Mouse (Mus musculus) heart, embryonic 11.5 days (tissue): ENCODE results near the gene H2-Ob. TPM values are rescaled to one million over a fixed set of nuclear protein-coding genes. Genes with fewer than 3 reads are reported as not detected.

Experiments used
- ATAC-seq: fragments of 200-750 bp; cut with Nextera tagmentation; replicated peaks from 2 replicates; pipeline ENCODE4 v1.8.0; 2017; ENCODE audit warnings: moderate library complexity; ENCODE audit not compliant: insufficient number of reproducible peaks, low FRiP score, low TSS enrichment
- H3K27ac ChIP-seq: fragments of 300-500 bp; sonication (generic); 2 replicates; pipeline ENCODE4 v1.5.1; 2014; ENCODE audit warnings: mild to moderate bottlenecking, low read depth, low read length
- H3K27me3 ChIP-seq: fragments of 300-500 bp; sonication (generic); 2 replicates; pipeline ENCODE4 v1.6.1; 2014; ENCODE audit warnings: mild to moderate bottlenecking, low read length, mixed read lengths; ENCODE audit not compliant: control insufficient read depth, insufficient read depth
- H3K36me3 ChIP-seq: fragments of 300-500 bp; sonication (generic); 2 replicates; pipeline ENCODE4 v1.6.1; 2014; ENCODE audit warnings: mild to moderate bottlenecking, low read length, moderate library complexity, mixed read lengths; ENCODE audit not compliant: control insufficient read depth, insufficient read depth
- H3K4me1 ChIP-seq: fragments of 300-500 bp; sonication (generic); 2 replicates; pipeline ENCODE4 v1.6.1; 2014; ENCODE audit warnings: low read length; ENCODE audit not compliant: control insufficient read depth, insufficient read depth
- H3K4me2 ChIP-seq: fragments of 300-500 bp; sonication (generic); 2 replicates; pipeline ENCODE4 v1.6.1; 2014; ENCODE audit warnings: mild to moderate bottlenecking, moderate library complexity
- H3K4me3 ChIP-seq: fragments of 300-500 bp; sonication (generic); 2 replicates; pipeline ENCODE4 v1.5.1; 2014; ENCODE audit warnings: low read depth, low read length
- H3K9ac ChIP-seq: fragments of 300-500 bp; sonication (generic); 2 replicates; pipeline ENCODE4 v1.6.1; 2014; ENCODE audit warnings: mild to moderate bottlenecking, low read depth, low read length, moderate library complexity
- H3K9me3 ChIP-seq: fragments of 300-500 bp; sonication (generic); replicated peaks from 2 replicates; pipeline ENCODE4 v1.6.1; 2016; ENCODE audit warnings: low read length; ENCODE audit not compliant: control insufficient read depth
- WGBS: fragments of 180-500 bp; shearing (Covaris S2); extraction: QIAGEN DNeasy Blood & Tissue Kit; methylation state at CpG from one replicate; pipeline ENCODE4 v1.1.7; 2014; ENCODE audit not compliant: insufficient replicate concordance; 5-methylcytosine and 5-hydroxymethylcytosine counted together
- polyA plus RNA-seq: library from polyadenylated mRNA; unstranded; fragments of >200 nt; fragmentation: Nextera tagmentation; extraction: Ambion mirVana; gene quantifications from 2 replicates; pipeline ENCODE4 v1.2.1, GENCODE M21; 2014

H2-Ob gene
- polyA plus RNA-seq, 1 experiment from 2014 or later = not detected

DNA sequence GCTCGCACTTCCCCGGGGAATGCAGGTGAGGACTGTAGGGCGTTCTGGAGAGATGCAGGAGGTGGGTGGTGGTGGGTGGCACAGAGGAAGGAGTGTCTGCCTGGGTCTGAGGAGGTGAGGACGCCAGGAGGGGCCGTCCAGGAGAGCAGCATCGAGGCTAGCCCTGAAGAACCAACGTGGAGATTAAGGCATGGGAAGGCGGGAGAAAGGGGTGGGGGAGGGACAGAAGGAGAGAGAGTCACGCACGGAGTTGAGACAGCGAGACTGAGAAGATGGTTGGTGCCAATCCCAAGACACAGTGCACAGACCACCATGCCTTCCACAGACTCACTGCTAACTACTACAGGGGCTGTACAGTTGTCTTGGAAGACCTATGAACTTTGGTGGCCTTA is 40.2 kb upstream of the H2-Ob start:
- Histone ChIP-seq H3K9me3 (no peaks in the 10 kb centered on the region), H3K4me3 (peak overlapping the region; percentile 28), H3K4me1 (peaks cover 2% of the 10 kb centered on the region; the same call in 1 of the 2 replicates), H3K27me3 (peaks cover 82% of the 10 kb centered on the region), H3K9ac (no peak overlapping the region), H3K36me3 (no peaks in the 10 kb centered on the region), H3K27ac (no peak overlapping the region), H3K4me2 (peak overlapping the region; percentile 72)
- no peak for ATAC-seq
- WGBS = 7% methylated on average over 11 of the region's 11 CpGs

GRCm38 (mm10) chr17:34199050-34199619 is 39.6 kb upstream of the H2-Ob start:
- H3K4me3 ChIP-seq = no peak overlapping the region
- no peak overlapping the region for H3K27ac ChIP-seq
- H3K9ac ChIP-seq = no peak overlapping the region
- peaks cover 2% of the 10 kb centered on the region; the same call in 1 of the 2 replicates for H3K4me1 ChIP-seq
- H3K36me3 ChIP-seq = no peaks in the 10 kb centered on the region
- ATAC-seq = no peak
- H3K4me2 ChIP-seq = no peak overlapping the region
- 64% methylated on average over 12 of the region's 12 CpGs for WGBS
- peaks cover 80% of the 10 kb centered on the region for H3K27me3 ChIP-seq
- H3K9me3 ChIP-seq = no peaks in the 10 kb centered on the region

DNA sequence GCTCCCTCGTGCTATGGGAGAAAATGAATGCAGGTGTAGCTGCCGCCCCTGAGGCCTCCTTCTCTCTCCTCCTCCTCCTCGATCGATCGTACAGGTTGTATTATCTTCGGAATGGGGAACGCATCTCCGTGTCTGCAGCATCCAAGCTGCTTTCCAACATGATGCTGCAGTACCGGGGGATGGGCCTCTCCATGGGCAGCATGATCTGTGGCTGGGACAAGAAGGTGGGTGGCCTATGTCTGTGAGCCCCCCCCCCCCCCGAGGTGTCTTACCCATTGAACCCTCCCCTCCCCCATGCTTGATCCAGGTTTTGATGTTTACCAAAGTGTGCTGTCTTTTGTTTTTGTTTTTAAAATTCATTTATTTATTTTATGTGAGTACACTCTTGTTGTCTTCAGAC is 38.7 kb upstream of the H2-Ob start:
- ATAC-seq = no peak
- Histone ChIP-seq H3K4me3 (no peak overlapping the region), H3K4me1 (peaks cover 6% of the 10 kb centered on the region), H3K9me3 (no peaks in the 10 kb centered on the region), H3K4me2 (no peak overlapping the region), H3K9ac (no peak overlapping the region), H3K27me3 (peaks cover 75% of the 10 kb centered on the region), H3K36me3 (no peaks in the 10 kb centered on the region), H3K27ac (no peak overlapping the region)
- 76% methylated on average over 10 of the region's 10 CpGs for WGBS

DNA sequence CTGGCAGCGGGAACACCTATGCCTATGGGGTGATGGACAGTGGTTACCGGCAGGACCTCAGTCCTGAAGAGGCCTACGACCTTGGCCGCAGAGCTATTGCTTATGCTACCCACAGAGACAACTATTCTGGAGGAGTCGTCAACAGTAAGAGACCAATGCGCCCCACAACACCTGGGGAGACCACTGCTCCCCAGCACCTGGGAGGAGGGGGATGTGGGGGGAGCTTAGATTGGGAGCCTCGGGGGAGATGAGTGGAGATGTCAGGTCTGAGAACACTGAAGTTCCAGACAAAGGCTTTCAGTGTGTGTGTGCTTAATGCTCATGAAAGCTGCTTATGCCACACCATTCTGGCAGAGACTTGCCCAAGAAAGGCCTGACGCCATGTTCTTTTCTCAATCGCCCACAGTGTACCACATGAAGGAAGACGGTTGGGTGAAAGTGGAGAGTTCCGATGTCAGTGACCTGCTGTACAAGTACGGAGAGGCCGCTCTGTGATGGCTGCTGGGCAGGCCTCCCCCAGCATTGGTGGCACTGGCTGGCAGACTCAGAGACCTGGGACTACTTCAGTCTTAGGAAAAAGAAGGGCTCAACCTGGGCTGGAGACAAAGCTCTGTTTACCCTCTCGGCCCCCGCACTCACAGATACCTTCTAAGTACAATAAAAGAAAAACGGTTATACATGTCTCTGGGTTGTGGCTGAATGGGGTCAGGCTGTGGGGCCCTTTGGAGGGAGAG is 37.8 kb upstream of the H2-Ob start:
- Histone ChIP-seq H3K4me3 (no peak overlapping the region), H3K36me3 (no peaks in the 10 kb centered on the region), H3K27me3 (peaks cover 74% of the 10 kb centered on the region), H3K4me2 (no peak overlapping the region), H3K9ac (no peak overlapping the region), H3K9me3 (no peaks in the 10 kb centered on the region), H3K27ac (no peak overlapping the region), H3K4me1 (peaks cover 13% of the 10 kb centered on the region)
- WGBS = 76% methylated on average over 16 of the region's 16 CpGs
- no peak for ATAC-seq

DNA sequence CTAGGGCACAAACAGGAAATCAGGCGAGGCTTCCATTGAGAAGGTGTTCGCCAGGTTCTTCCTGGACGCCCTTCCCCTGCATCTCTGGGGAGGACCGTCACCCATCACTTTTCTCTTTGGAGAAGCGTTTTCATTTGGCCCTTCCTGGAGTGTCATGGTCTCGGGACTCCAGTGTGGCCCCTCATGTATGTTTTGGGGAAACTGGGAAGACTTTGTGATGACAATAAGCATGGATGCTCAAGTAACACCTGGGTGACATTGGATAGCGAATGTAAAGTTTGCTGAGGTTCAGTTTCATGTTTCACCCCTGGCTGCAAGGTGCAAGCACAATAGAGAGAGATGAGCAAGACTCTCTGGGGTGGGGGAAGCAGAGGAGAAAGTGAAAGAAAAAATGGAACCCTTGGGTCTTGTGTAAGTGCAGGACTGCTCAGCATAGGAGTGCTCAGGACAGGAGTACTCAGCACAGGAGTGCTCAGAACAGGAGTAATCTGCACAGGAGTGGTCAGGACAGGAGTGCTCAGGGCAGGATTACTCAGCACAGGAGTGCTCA is 37.1 kb upstream of the H2-Ob start:
- Histone ChIP-seq H3K27me3 (peaks cover 69% of the 10 kb centered on the region), H3K9ac (no peak overlapping the region), H3K4me1 (peaks cover 13% of the 10 kb centered on the region), H3K9me3 (no peaks in the 10 kb centered on the region), H3K4me2 (no peak overlapping the region), H3K4me3 (no peak overlapping the region), H3K27ac (no peak overlapping the region), H3K36me3 (no peaks in the 10 kb centered on the region)
- ATAC-seq = no peak
- WGBS = 69% methylated on average over 7 of the region's 7 CpGs

GRCm38 (mm10) chr17:34202760-34203442 is 35.8 kb upstream of the H2-Ob start:
- ATAC-seq = no peak
- no peak overlapping the region for H3K9ac ChIP-seq

GRCm38 (mm10) chr17:34203444-34203843 is 35.3 kb upstream of the H2-Ob start, which contains the start of gene Tap2:
TSS of gene Tap2 (plus strand) at chr17:34203527.
- Histone ChIP-seq H3K36me3 (no peaks in the 10 kb centered on the region), H3K4me2 (peak within 1 kb of the TSS; percentile 97), H3K4me3 (peak within 1 kb of the TSS; percentile 81), H3K27me3 (peaks cover 58% of the 10 kb centered on the region), H3K27ac (no peak within 1 kb of the TSS), H3K9ac (peak within 1 kb of the TSS; percentile 63; the same call in 1 of the 2 replicates), H3K9me3 (no peaks in the 10 kb centered on the region), H3K4me1 (peaks cover 11% of the 10 kb centered on the region; the same call in 1 of the 2 replicates)
- WGBS = 58% methylated on average over 5 of the region's 5 CpGs
- no peak for ATAC-seq

More at GRCm38 (mm10) chr17:34202760-34203442, 35.8 kb upstream of the H2-Ob start:
- Histone ChIP-seq H3K4me1 (peaks cover 11% of the 10 kb centered on the region; the same call in 1 of the 2 replicates), H3K27me3 (peaks cover 60% of the 10 kb centered on the region), H3K27ac (no peak overlapping the region), H3K4me2 (no peak overlapping the region), H3K4me3 (no peak overlapping the region), H3K36me3 (no peaks in the 10 kb centered on the region), H3K9me3 (no peaks in the 10 kb centered on the region)
- WGBS = 74% methylated on average over 4 of the region's 4 CpGs

DNA sequence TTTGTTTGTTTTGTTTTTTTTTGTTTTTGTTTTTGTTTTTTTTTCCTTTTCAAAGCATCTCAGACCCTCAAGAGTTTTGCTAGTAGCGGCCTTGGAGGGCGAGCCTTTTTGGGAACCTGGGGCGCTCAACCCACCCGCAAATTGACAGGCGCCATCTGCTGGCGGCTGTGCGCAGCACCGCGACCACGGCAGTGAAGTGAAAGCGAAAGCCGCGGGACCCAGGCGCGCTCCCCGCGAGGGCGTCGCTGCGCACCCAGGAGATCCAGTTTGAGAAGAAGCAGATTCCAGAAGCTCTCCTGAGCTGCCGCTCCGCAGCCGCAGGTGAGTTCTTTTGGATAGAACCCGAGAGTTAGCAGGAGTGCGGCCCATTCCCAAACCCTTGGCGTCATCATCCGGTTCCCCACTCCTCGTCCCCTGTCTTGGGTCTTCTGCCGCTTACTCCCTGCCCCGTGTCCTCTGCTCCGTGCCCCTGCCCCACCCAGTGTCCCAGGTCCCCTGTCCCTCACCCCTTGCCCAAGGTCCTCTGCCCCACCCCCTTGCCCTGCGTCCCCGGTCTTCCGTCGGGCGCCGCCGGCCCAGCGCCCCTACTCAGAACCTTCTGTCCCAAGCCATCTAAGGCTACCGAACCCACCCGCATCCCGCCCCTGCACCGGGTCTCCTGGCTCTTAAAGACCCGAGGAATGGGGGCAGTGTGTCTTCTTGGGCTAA is 34.2 kb upstream of the H2-Ob start:
- no peak overlapping the region for H3K27ac ChIP-seq
- H3K27me3 ChIP-seq = peaks cover 48% of the 10 kb centered on the region
- ATAC-seq = no peak
- H3K4me1 ChIP-seq = peaks cover 11% of the 10 kb centered on the region; the same call in 1 of the 2 replicates
- no peaks in the 10 kb centered on the region for H3K36me3 ChIP-seq
- WGBS = 1% methylated on average over 44 of the region's 44 CpGs
- peak overlapping the region; percentile 63 for H3K9ac ChIP-seq
- H3K4me3 ChIP-seq = peak overlapping the region; percentile 81
- peak overlapping the region; percentile 97 for H3K4me2 ChIP-seq
- H3K9me3 ChIP-seq = no peaks in the 10 kb centered on the region
